Mouse (Mus musculus): Measurements from ENCODE around the gene Slc2a2.
"Not testable (repeated sequence)": the region's sequence is repeated elsewhere in the genome, so short reads cannot be mapped to it uniquely, and the experiment has no call there.

The Slc2a2 gene

GRCm38 (mm10) chr3:28734712-28735111 lies 37.0 kb downstream of the Slc2a2 start:
- DNase-seq (ENCODE audit: low spot score) = no peak

- DNase-seq (ENCODE audit: low spot score) = no peak
Observed at GRCm38 (mm10) chr3:28736981-28737380, 39.3 kb downstream of the Slc2a2 start.

- no peak for DNase-seq (ENCODE audit: low spot score)
Observed at GRCm38 (mm10) chr3:28740353-28740752, 42.6 kb downstream of the Slc2a2 start.

- no peak for DNase-seq (ENCODE audit: low spot score)
Observed at GRCm38 (mm10) chr3:28743251-28743650, 45.5 kb downstream of the Slc2a2 start.

- DNase-seq (ENCODE audit: low spot score) = peak; percentile 20
Observed at GRCm38 (mm10) chr3:28745835-28746483, 48.3 kb downstream of the Slc2a2 start.

- DNase-seq (ENCODE audit: low spot score) = no peak
Observed at GRCm38 (mm10) chr3:28748151-28748550, 50.4 kb downstream of the Slc2a2 start.

- no peak for DNase-seq (ENCODE audit: low spot score)
Observed at GRCm38 (mm10) chr3:28748956-28749355, 51.3 kb downstream of the Slc2a2 start.

- DNase-seq (ENCODE audit: low spot score) = no peak
Observed at GRCm38 (mm10) chr3:28755477-28755876, 57.8 kb downstream of the Slc2a2 start.

GRCm38 (mm10) chr3:28761225-28761789 lies 63.6 kb downstream of the Slc2a2 start:
- no peak for DNase-seq (ENCODE audit: low spot score)

- DNase-seq (ENCODE audit: low spot score) = no peak
Observed at GRCm38 (mm10) chr3:28766935-28767334, 69.2 kb downstream of the Slc2a2 start.

- no peak for DNase-seq (ENCODE audit: low spot score)
Observed at GRCm38 (mm10) chr3:28768222-28768621, 70.5 kb downstream of the Slc2a2 start.

GRCm38 (mm10) chr3:28772919-28773318 lies 75.2 kb downstream of the Slc2a2 start:
- DNase-seq (ENCODE audit: low spot score) = not testable (repeated sequence)

- DNase-seq (ENCODE audit: low spot score) = peak; percentile 4
Observed at GRCm38 (mm10) chr3:28775361-28775760, 77.7 kb downstream of the Slc2a2 start.

- DNase-seq (ENCODE audit: low spot score) = peak; percentile 20
Observed at GRCm38 (mm10) chr3:28775958-28776357, 78.3 kb downstream of the Slc2a2 start.

GRCm38 (mm10) chr3:28776491-28776890 lies 78.8 kb downstream of the Slc2a2 start:
- no peak for DNase-seq (ENCODE audit: low spot score)

GRCm38 (mm10) chr3:28780511-28780910 lies 82.8 kb downstream of the Slc2a2 start:
- no peak for DNase-seq (ENCODE audit: low spot score)
